Mouse (Mus musculus) left cerebral cortex, postnatal 25 days (tissue): ENCODE results near the gene Dlat. TPM values are rescaled to one million over a fixed set of nuclear protein-coding genes. Genes with fewer than 3 reads are reported as not detected.

ENCODE experiments used
- DNase-seq, 2 experiments: peaks; one replicate each; pipeline ENCODE4 v3.0.0; 2022; ENCODE audit warnings: low spot score in 2 of 2, mixed read lengths in 1 of 2
- intact Hi-C: fragments of 180-260 bp; cut with DNase I; formaldehyde crosslinking; loops from one replicate; pipeline ENCODE4 v1.15.1; 2025
- total RNA-seq, 2 experiments: library from RNA; stranded (reverse); gene quantifications; 2 replicates each; pipeline ENCODE4 v1.2.3; 2021

The Dlat gene
- total RNA-seq, result 100 to 1,000 TPM; 115 to 117 TPM

- intact Hi-C loops, result loop anchor here (2.0 to 5.0 kb wide), 2 partner anchors 75 to 108 kb away; partner anchors contain the start of gene Fdxacb1
- peak; percentile 92 to 93 for DNase-seq
Measured at GRCm38 (mm10) chr9:50659392-50660217, at the start of gene Dlat. TSS of gene Dlat (minus strand) at chr9:50659780.

GRCm38 (mm10) chr9:50709108-50709507, 49.5 kb upstream of the Dlat start:
- intact Hi-C loops, result loop anchor here (2.0 to 5.0 kb wide), 2 partner anchors 26 to 53 kb away; no protein-coding TSS in a partner anchor
- no peak for DNase-seq

GRCm38 (mm10) chr9:50704907-50705306, 45.3 kb upstream of the Dlat start:
- intact Hi-C loops, result loop anchor here (5.0 kb wide), 1 partner anchor 57 kb away; no protein-coding TSS in a partner anchor
- no peak for DNase-seq

- DNase-seq, result peak in 1 of 2 experiments; percentile 37
- intact Hi-C loops, result no loop called here
Measured at GRCm38 (mm10) chr9:50700921-50701691, 41.5 kb upstream of the Dlat start.

GRCm38 (mm10) chr9:50698418-50699409, 39.1 kb upstream of the Dlat start:
- peak; percentile 61 to 66 for DNase-seq
- intact Hi-C loops, result loop anchor here (2.0 kb wide), 1 partner anchor 70 kb away; the partner anchor contains the start of gene Fdxacb1

GRCm38 (mm10) chr9:50697706-50698041, 38.1 kb upstream of the Dlat start:
- intact Hi-C loops, result loop anchor here (2.0 kb wide), 1 partner anchor 71 kb away; the partner anchor contains the start of gene Fdxacb1
- peak; percentile 83 to 95 for DNase-seq

- intact Hi-C loops, result no loop called here
Measured at GRCm38 (mm10) chr9:50696851-50697705, 37.5 kb upstream of the Dlat start.

GRCm38 (mm10) chr9:50695153-50695552, 35.6 kb upstream of the Dlat start:
- DNase-seq, result no peak
- intact Hi-C loops, result no loop called here

More at GRCm38 (mm10) chr9:50696851-50697705, 37.5 kb upstream of the Dlat start:
- DNase-seq, result no peak

- intact Hi-C loops, result no loop called here
- DNase-seq, result peak; percentile 26 to 29
Measured at GRCm38 (mm10) chr9:50693631-50694030, 34.1 kb upstream of the Dlat start.

- intact Hi-C loops, result no loop called here
- no peak for DNase-seq
Measured at GRCm38 (mm10) chr9:50692626-50693580, 33.3 kb upstream of the Dlat start.

GRCm38 (mm10) chr9:50686866-50687652, 27.5 kb upstream of the Dlat start:
- DNase-seq, result no peak
- intact Hi-C loops, result no loop called here

GRCm38 (mm10) chr9:50681727-50682126, 22.1 kb upstream of the Dlat start:
- DNase-seq, result no peak
- intact Hi-C loops, result no loop called here

- no peak for DNase-seq
- intact Hi-C loops, result no loop called here
Measured at GRCm38 (mm10) chr9:50679406-50679805, 19.8 kb upstream of the Dlat start.

- no peak for DNase-seq
- intact Hi-C loops, result no loop called here
Measured at GRCm38 (mm10) chr9:50674771-50675170, 15.2 kb upstream of the Dlat start.

GRCm38 (mm10) chr9:50670690-50671089, 11.1 kb upstream of the Dlat start:
- intact Hi-C loops, result no loop called here
- peak; percentile 33 to 54 for DNase-seq
